Mouse (Mus musculus) retina, postnatal 7 days (tissue): ENCODE data around the gene St3gal5.
"Not testable (repeated sequence)": the region's sequence is repeated elsewhere in the genome, so short reads cannot be mapped to it uniquely, and the experiment has no call there.

ENCODE experiments used
- DNase-seq: peaks from one replicate; pipeline ENCODE4 v3.0.0-alpha.2; 2012; ENCODE audit warnings: low read depth, low spot score

St3gal5 gene

GRCm38 (mm10) chr6:72132671-72133214 lies 35.4 kb downstream of the St3gal5 start:
- no peak for DNase-seq

- no peak for DNase-seq
Measured at GRCm38 (mm10) chr6:72134850-72135515, 37.6 kb downstream of the St3gal5 start.

GRCm38 (mm10) chr6:72136016-72136415 lies 38.6 kb downstream of the St3gal5 start:
- DNase-seq = no peak

- DNase-seq = no peak
Measured at GRCm38 (mm10) chr6:72136543-72136942, 39.2 kb downstream of the St3gal5 start.

- DNase-seq = no peak
Measured at GRCm38 (mm10) chr6:72139508-72140193, 42.3 kb downstream of the St3gal5 start.

- no peak for DNase-seq
Measured at GRCm38 (mm10) chr6:72140371-72140770, 43.0 kb downstream of the St3gal5 start.

- DNase-seq = no peak
Measured at GRCm38 (mm10) chr6:72141191-72141590, 43.8 kb downstream of the St3gal5 start.

- DNase-seq = no peak
Measured at GRCm38 (mm10) chr6:72142561-72142960, 45.2 kb downstream of the St3gal5 start.

- DNase-seq = no peak
Measured at GRCm38 (mm10) chr6:72144353-72144752, 47.0 kb downstream of the St3gal5 start.

GRCm38 (mm10) chr6:72146803-72147202 lies 49.4 kb downstream of the St3gal5 start:
- no peak for DNase-seq

GRCm38 (mm10) chr6:72148721-72149120 lies 51.3 kb downstream of the St3gal5 start:
- no peak for DNase-seq

GRCm38 (mm10) chr6:72149797-72150196 lies 52.4 kb downstream of the St3gal5 start:
- no peak for DNase-seq

- no peak for DNase-seq
Measured at GRCm38 (mm10) chr6:72152707-72153106, 55.3 kb downstream of the St3gal5 start.

- DNase-seq = no peak
Measured at GRCm38 (mm10) chr6:72153455-72153854, 56.1 kb downstream of the St3gal5 start.

- DNase-seq = not testable (repeated sequence)
Measured at GRCm38 (mm10) chr6:72154008-72154407, 56.6 kb downstream of the St3gal5 start.

- no peak for DNase-seq
Measured at GRCm38 (mm10) chr6:72154938-72155531, 57.6 kb downstream of the St3gal5 start.

- DNase-seq = no peak
Measured at GRCm38 (mm10) chr6:72155649-72156048, 58.3 kb downstream of the St3gal5 start.

GRCm38 (mm10) chr6:72158966-72159764 lies 61.8 kb downstream of the St3gal5 start:
- DNase-seq = no peak

- DNase-seq = no peak
Measured at GRCm38 (mm10) chr6:72159861-72160395, 62.5 kb downstream of the St3gal5 start.

- no peak for DNase-seq
Measured at GRCm38 (mm10) chr6:72160991-72161390, 63.6 kb downstream of the St3gal5 start.

GRCm38 (mm10) chr6:72161751-72162150 lies 64.4 kb downstream of the St3gal5 start:
- no peak for DNase-seq
